Mouse (Mus musculus) v-Abl transformed pro-B cells (cell line): ENCODE results near the gene Rbm20.

Experiments used
- in situ Hi-C, 2 experiments: fragments of 400-800 bp; cut with MboI; formaldehyde crosslinking; loops; one replicate each; pipeline ENCODE4 v1.15.1; 2025; ENCODE audit not compliant: unreplicated experiment in 2 of 2

Rbm20 gene

DNA sequence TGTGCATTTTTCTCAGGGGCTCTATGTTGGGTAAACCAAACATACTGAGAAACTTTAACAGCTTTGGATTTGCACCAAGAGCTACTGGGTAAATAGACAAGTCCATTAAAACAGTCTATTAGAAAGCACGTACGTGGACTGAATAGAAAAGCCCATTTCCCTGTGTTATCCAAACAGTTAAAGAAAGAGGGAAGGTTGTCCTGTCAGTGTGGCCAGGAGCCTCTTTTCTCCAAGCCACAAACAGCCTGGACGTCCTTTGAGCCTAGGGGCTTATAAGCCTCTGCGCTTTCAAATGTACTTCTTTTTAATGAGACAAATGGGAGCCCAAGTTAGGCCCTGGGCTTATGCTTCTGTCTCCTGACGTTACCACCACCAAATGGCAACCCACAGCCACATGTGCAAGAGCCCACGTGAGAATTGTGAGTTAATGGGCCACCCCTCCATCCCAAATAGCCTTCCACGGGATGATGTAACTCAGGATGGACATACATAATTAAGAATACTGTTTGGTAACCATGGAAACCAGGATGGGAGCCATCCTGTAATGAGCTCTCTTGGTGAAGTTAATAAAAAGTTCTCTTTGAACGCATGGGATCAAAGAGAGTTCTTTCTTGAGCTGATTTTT is 156.8 kb downstream of the Rbm20 start:
- in situ Hi-C loops: no loop called here

GRCm38 (mm10) chr19:53836569-53837454 is 159.7 kb downstream of the Rbm20 start:
- in situ Hi-C loops: no loop called here

DNA sequence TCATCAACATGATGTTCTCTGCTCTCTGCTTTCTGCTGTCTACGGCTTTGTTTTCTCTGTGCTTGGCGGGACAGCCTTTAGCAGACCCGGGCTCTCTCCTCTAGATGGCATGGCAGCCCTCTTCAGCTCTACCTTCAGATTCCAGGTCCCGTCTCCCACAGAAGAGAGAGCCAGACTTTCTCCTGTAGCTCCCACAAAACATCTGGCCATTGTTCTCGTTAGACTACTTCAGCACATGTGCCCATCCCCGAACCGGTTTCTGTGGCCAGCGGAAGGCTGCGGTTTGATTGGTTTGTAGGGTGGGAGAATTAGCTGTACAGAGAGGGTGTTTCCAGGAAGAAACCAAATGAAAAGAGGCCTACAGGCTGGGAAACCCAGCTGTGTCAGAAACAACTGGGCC is 161.7 kb downstream of the Rbm20 start:
- in situ Hi-C loops: no loop called here

DNA sequence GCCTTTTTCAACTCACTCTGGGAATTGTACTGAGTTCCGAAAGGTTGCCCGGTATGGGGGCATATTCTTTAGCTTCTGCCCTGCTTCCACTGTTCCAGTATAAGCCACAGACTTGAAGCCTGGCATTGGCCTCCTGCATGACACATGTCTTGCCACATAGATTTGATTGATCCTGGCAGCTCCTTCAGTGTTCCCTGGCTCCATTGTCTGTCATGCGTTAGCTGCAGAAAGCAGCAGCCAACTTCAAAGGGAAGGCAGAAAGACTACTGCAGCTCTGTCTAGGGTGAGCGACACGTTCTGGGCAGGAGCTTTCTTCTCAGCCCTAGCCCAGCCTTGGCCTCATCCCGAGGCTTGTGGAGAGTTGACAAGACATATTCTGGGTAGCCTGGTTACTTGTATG is 162.7 kb downstream of the Rbm20 start:
- in situ Hi-C loops: loop anchor here (5.0 to 10.0 kb wide), 2 partner anchors 85 to 1367 kb away; no protein-coding TSS in a partner anchor

DNA sequence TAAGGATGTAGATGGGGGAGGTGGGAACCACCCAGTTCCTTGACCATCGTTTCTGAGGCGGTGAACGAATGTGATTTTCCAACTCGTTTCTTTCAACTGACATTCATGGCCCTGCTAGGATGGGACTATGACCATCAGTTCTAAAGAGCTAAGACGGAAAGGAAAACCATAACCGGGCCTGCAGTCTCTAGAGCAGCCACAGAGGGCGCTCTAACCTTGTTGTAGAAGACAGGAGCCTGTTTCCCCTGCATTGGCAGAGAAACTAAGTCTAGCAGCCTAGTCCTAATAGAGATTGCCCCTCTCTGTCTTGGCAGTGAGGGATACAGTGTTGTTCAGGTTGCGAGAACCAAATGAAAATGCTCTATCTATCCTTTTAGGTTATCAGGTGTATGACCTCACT is 164.8 kb downstream of the Rbm20 start:
- in situ Hi-C loops: loop anchor here (5.0 to 10.0 kb wide), 2 partner anchors 83 to 1365 kb away; no protein-coding TSS in a partner anchor

- in situ Hi-C loops: loop anchor here (5.0 to 10.0 kb wide), 2 partner anchors 81 to 1363 kb away; no protein-coding TSS in a partner anchor
Observed at GRCm38 (mm10) chr19:53843972-53844371, 166.9 kb downstream of the Rbm20 start.

GRCm38 (mm10) chr19:53848272-53848995 is 171.3 kb downstream of the Rbm20 start:
- in situ Hi-C loops: loop anchor here (5.0 to 10.0 kb wide), 2 partner anchors 69 to 76 kb away; no protein-coding TSS in a partner anchor

GRCm38 (mm10) chr19:53850166-53850922 is 173.2 kb downstream of the Rbm20 start:
- in situ Hi-C loops: no loop called here

DNA sequence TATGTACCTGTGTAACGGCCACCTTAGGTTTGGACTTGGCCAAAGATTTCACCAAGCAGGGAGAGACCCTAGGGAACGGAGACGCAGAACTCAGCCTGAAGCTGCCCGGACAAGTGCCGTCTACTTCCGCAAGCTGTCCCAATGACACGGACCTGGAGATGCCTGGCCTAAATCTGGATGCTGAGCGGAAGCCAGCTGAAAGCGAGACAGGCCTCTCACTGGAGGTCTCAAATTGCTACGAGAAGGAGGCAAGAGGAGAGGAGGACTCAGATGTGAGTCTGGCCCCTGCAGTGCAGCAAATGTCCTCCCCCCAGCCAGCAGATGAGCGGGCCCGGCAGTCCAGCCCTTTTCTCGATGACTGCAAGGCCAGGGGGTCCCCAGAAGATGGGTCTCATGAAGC is 174.2 kb downstream of the Rbm20 start:
- in situ Hi-C loops: no loop called here

GRCm38 (mm10) chr19:53851826-53852698 is 175.0 kb downstream of the Rbm20 start:
- in situ Hi-C loops: no loop called here

DNA sequence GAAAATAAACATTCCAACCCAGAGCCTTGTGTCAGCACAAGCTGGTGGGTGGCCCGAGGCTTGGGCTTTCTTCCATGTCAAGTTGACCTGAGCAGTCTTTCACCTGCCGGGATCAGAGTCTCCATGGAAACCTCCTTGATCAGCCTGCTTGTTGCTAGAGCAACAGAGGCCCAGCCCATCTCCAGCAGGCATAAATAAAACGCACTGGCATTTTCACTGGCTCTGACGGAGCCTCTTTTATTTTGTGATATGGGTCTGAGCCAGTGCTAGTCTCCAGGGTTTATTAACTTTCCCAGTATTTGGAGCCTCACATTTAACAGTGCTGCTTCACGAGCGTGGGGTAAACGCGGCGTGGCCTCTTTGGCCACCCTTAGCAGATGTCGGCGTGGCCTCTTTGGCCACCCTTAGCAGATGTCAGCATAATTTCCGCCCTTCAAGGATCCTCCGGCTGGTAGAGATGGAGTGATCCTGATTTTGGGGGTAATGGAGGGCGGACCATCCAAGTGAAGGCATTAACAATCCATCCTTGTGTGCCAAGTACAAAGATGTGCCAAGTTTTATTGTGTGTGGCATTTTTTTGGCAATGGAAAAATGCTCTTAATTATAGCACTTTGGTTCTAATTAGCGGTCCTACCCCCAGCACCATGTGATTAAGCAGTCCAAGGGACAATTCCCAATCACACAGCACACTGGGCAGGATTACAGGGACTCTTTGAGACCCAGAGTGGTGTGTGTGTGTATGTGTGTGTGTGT is 175.8 kb downstream of the Rbm20 start:
- in situ Hi-C loops: no loop called here

- in situ Hi-C loops: no loop called here
Observed at GRCm38 (mm10) chr19:53854978-53855377, 177.9 kb downstream of the Rbm20 start.

- in situ Hi-C loops: no loop called here
Observed at GRCm38 (mm10) chr19:53855781-53856180, 178.7 kb downstream of the Rbm20 start.

DNA sequence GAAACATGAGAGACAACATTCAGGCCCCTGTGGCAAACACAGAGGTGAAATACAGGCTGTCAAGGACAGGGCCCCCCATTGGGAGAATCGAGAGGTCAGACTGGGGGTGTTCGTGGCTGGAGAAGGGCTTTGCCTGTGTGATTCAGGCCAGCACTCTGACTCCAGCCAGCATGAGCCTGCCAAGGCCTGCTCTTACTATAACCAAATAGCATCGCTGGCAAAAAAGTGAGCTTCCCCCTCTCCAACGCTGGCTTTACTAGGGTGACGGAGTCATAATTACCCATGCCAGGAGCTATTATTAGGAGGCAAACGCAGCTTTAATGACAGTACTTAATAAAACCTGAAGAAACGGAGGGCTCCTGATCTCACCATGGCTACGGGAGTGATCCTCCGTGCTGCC is 179.7 kb downstream of the Rbm20 start:
- in situ Hi-C loops: no loop called here

- in situ Hi-C loops: no loop called here
Observed at GRCm38 (mm10) chr19:53857962-53858361, 180.9 kb downstream of the Rbm20 start.

DNA sequence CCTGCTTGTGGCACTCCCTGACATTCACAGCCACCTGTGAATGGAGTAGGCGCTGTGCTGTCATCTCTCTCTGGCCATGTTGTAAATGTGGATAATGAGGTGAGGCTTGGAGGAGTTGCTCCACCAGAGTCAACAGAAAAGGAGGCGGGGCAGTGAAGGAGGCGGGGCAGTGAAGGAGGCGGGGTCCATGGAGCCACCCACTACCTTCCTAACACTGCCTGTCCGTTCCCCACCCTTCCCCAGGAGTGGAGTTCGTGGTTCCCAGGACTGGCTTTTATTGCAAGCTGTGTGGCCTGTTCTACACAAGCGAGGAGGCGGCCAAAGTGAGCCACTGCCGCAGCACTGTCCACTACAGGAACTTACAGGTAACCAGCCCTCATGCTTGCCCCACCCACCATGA is 182.0 kb downstream of the Rbm20 start:
- in situ Hi-C loops: no loop called here

DNA sequence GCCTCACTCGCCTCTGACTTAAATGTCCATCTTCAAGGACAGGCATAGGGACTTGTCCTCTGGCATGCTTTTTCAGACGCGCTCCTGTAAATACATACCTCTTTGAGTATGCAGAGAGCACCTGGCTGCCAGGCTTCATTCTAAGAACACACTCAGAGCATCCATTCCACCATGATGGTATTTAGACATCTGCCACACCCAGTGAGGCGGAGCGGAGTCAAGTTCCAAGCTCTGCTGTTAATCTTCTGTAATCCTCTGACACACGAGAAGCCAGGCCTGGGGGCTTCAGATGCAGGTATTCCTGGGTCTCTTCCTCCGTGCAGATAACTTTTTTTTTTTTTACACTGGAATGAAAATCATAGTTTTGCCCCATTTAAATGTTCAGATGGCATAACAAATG is 182.5 kb downstream of the Rbm20 start:
- in situ Hi-C loops: no loop called here

DNA sequence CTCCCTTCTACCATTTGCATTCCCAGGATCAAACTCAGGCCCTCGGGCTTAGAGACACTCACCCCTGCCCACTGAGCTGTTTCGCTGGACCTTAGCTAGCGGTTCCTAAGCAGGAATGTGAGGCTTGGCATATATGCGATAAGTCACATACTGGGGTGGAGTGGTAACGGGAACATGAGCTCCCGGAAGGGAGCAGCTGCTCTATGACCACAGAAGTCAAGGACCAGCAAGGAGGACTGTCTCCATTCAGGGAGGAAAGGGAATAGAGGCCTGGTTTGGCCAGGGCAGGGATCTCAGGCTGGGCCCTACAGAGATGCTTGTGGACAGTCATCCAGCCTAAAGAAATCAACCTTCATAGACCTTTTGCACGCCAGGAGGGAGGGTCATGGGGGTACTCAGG is 184.2 kb downstream of the Rbm20 start:
- in situ Hi-C loops: no loop called here
